Mouse (Mus musculus) thymus, postnatal 36 days (tissue): Measurements from ENCODE around the gene Rgs18.

Source experiments
- DNase-seq, 2 experiments: peaks; one replicate each; pipeline ENCODE4 v3.0.0; 2022; ENCODE audit warnings: mixed read lengths in 2 of 2

Rgs18 gene

GRCm38 (mm10) chr1:144775331-144775730, at the start of gene Rgs18:
TSS of gene Rgs18 (minus strand) at chr1:144775435.
- no peak for DNase-seq

- DNase-seq = no peak
Measured at GRCm38 (mm10) chr1:144774394-144774793, 841 bp downstream of the Rgs18 start.

- no peak for DNase-seq
Measured at GRCm38 (mm10) chr1:144766218-144766617, 9.0 kb downstream of the Rgs18 start.

- no peak for DNase-seq
Measured at GRCm38 (mm10) chr1:144760792-144761191, 14.4 kb downstream of the Rgs18 start.

- DNase-seq = no peak
Measured at GRCm38 (mm10) chr1:144750763-144751162, 24.5 kb downstream of the Rgs18 start.

GRCm38 (mm10) chr1:144746182-144746581, 29.1 kb downstream of the Rgs18 start:
- DNase-seq = no peak

GRCm38 (mm10) chr1:144737739-144738138, 37.5 kb downstream of the Rgs18 start:
- DNase-seq = no peak

GRCm38 (mm10) chr1:144720736-144721135, 54.5 kb downstream of the Rgs18 start:
- no peak for DNase-seq

- DNase-seq = no peak
Measured at GRCm38 (mm10) chr1:144704373-144704772, 70.9 kb downstream of the Rgs18 start.
